Mouse (Mus musculus) kidney, adult 2 months (tissue): ENCODE measurements around the gene Map3k13.

Experiments used
- CTCF ChIP-seq: fragments of 200-500 bp; conservative IDR thresholded peaks from 2 replicates; pipeline ENCODE4 v1.5.1; 2011; ENCODE audit warnings: low read depth, mild to moderate bottlenecking, control low read depth, low read length, moderate library complexity, mixed read lengths; ENCODE audit not compliant: insufficient read depth, insufficient read length
- POLR2A ChIP-seq: fragments of 200-500 bp; IDR thresholded peaks from one replicate; pipeline ENCODE4 v1.6.1; 2011; ENCODE audit warnings: low read depth, low read length, control low read depth

DNA sequence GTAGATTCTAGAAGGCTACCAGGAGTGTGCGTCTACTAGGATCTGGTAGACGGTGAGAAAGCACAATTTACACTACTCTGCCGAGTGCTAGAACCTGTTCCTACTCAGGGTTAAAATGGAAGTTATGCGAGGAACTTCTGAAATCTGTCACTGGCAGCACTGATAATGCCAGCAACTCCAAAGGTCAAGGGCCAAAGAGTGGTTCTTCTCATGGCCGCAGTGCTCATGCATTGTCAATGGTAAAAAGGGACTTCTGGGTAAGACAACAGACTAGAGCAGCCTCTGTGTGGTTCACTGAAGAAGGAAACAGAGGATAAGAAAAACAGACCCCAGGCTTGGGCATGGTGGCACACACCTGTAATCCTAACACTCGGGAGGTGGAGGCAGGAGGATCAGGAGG is 176.4 kb downstream of the Map3k13 start:
- TF ChIP-seq POLR2A, result no peak
- TF ChIP-seq CTCF, result no peak
